Mouse (Mus musculus): ENCODE measurements around the gene Rasa2. TPM values are rescaled to one million over a fixed set of nuclear protein-coding genes. Genes with fewer than 3 reads are reported as not detected.

Gene Rasa2
- polyA plus RNA-seq (2012; rRNA removed), result 1.00 and 1.3 TPM in 2 replicates

GRCm38 (mm10) chr9:96631389-96632072 is at the start of gene Rasa2:
Rasa2 (minus strand) TSS chr9:96631617.

GRCm38 (mm10) chr9:96524972-96525506 is 106.4 kb downstream of the Rasa2 start, which contains the start of gene Gm28729:
Gm28729 (minus strand) TSS chr9:96525264.

Other genes starting within 250 kb of the Rasa2 start
- gene Rnf7, start 152.9 kb downstream of the Rasa2 start, polyA plus RNA-seq (2012; rRNA removed), result 44.2 and 50.4 TPM in 2 replicates
- gene Gm28729, start 106.4 kb downstream of the Rasa2 start, polyA plus RNA-seq (2012; rRNA removed), result 0.02 and 0.04 TPM in 2 replicates
- 1.0 and 1.2 TPM in 2 replicates for gene Zbtb38, start 121.2 kb upstream of the Rasa2 start, polyA plus RNA-seq (2012; rRNA removed)